Mouse (Mus musculus) MEL (cell line): ENCODE data around the gene Tyk2. TPM values are rescaled to one million over a fixed set of nuclear protein-coding genes. Genes with fewer than 3 reads are reported as not detected.
A peak's percentile ranks its signal among the peaks of the same experiment; 100 is the strongest.

Source experiments
- DNase-seq: peaks from one replicate; pipeline ENCODE4 v3.0.0; 2011; ENCODE audit warnings: low read depth, low spot score
- H3K27ac ChIP-seq: 2 replicates; pipeline ENCODE4 v1.5.1; 2012; ENCODE audit warnings: low read depth, mild to moderate bottlenecking, control low read depth, low read length, moderate library complexity; ENCODE audit not compliant: control insufficient read depth
- H3K27me3 ChIP-seq, 2 experiments: fragments of 150-350 bp in 1 of 2; sonication (generic) in 1 of 2; 2 replicates each; pipeline ENCODE4 v1.6.1; 2012; ENCODE audit warnings: low read length in 2 of 2, mild to moderate bottlenecking in 2 of 2, improper control_type of control experiment in 1 of 2, moderate library complexity in 1 of 2; ENCODE audit not compliant: insufficient read depth in 2 of 2, control insufficient read depth in 1 of 2
- H3K36me3 ChIP-seq, 2 experiments: 2 replicates each; pipeline ENCODE4 v1.6.1; 2012 to 2014; ENCODE audit warnings: low read length in 2 of 2, improper control_type of control experiment in 1 of 2, inconsistent platforms in 1 of 2, mild to moderate bottlenecking in 1 of 2; ENCODE audit not compliant: insufficient read depth in 2 of 2, control insufficient read depth in 1 of 2
- H3K4me1 ChIP-seq, 2 experiments: fragments of 150-350 bp in 1 of 2; sonication (generic) in 1 of 2; 2 replicates each; pipeline ENCODE4 v1.6.1; 2012; ENCODE audit warnings: low read length in 2 of 2, improper control_type of control experiment in 1 of 2, mild to moderate bottlenecking in 1 of 2; ENCODE audit not compliant: insufficient read depth in 2 of 2, control insufficient read depth in 1 of 2
- H3K4me3 ChIP-seq, 2 experiments: fragments of 150-350 bp in 1 of 2; sonication (generic) in 1 of 2; 2 replicates each; pipeline ENCODE4 v1.5.1; 2012; ENCODE audit warnings: low read depth in 2 of 2, low read length in 2 of 2, mild to moderate bottlenecking in 2 of 2, moderate library complexity in 2 of 2, control low read depth in 1 of 2, improper control_type of control experiment in 1 of 2; ENCODE audit not compliant: control insufficient read depth in 1 of 2, insufficient read depth in 1 of 2
- H3K79me2 ChIP-seq: 2 replicates; pipeline ENCODE4 v1.6.1; 2012; ENCODE audit warnings: mild to moderate bottlenecking, low read length, moderate library complexity; ENCODE audit not compliant: control insufficient read depth, poor library complexity, insufficient read depth
- H3K9ac ChIP-seq: 2 replicates; pipeline ENCODE4 v1.6.1; 2012; ENCODE audit warnings: low read depth, mild to moderate bottlenecking, control low read depth, low read length, moderate library complexity; ENCODE audit not compliant: control insufficient read depth, poor library complexity, severe bottlenecking
- H3K9me3 ChIP-seq: fragments of 150-350 bp; sonication (generic); replicated peaks from 2 replicates; pipeline ENCODE4 v1.6.1; 2012; ENCODE audit warnings: mild to moderate bottlenecking, low read length, improper control_type of control experiment, moderate library complexity; ENCODE audit not compliant: insufficient read depth
- BHLHE40 ChIP-seq: IDR thresholded peaks from 2 replicates; pipeline ENCODE4 v1.6.1; 2012; ENCODE audit warnings: low read depth, mild to moderate bottlenecking, inconsistent platforms, low read length, improper control_type of control experiment, borderline replicate concordance
- CHD2 ChIP-seq: IDR thresholded peaks from 2 replicates; pipeline ENCODE4 v1.6.1; 2011; ENCODE audit warnings: low read length, improper control_type of control experiment
- E2F4 ChIP-seq: IDR thresholded peaks from 2 replicates; pipeline ENCODE4 v1.6.1; 2011; ENCODE audit warnings: low read depth, low read length, improper control_type of control experiment, borderline replicate concordance
- EP300 ChIP-seq, 2 experiments: IDR thresholded peaks; 2 replicates each; pipeline ENCODE4 v1.6.1; 2011; ENCODE audit warnings: improper control_type of control experiment in 2 of 2, low read length in 2 of 2, low read depth in 1 of 2, mild to moderate bottlenecking in 1 of 2
- ETS1 ChIP-seq: IDR thresholded peaks from 2 replicates; pipeline ENCODE4 v1.6.1; 2012; ENCODE audit warnings: low read depth, mild to moderate bottlenecking, inconsistent platforms, low read length, improper control_type of control experiment, moderate library complexity
- GABPA ChIP-seq: IDR thresholded peaks from 2 replicates; pipeline ENCODE4 v1.6.1; 2012; ENCODE audit warnings: low read depth, mild to moderate bottlenecking, inconsistent platforms, low read length, improper control_type of control experiment, moderate library complexity
- HCFC1 ChIP-seq: IDR thresholded peaks from 2 replicates; pipeline ENCODE4 v1.6.1; 2012; ENCODE audit warnings: low read depth, mild to moderate bottlenecking, inconsistent platforms, low read length, improper control_type of control experiment, moderate library complexity
- JUND ChIP-seq: IDR thresholded peaks from 2 replicates; pipeline ENCODE4 v1.6.1; 2011; ENCODE audit warnings: low read depth, mild to moderate bottlenecking, improper control_type of control experiment, low read length
- KAT2A ChIP-seq: conservative IDR thresholded peaks from 2 replicates; pipeline ENCODE4 v1.6.1; 2012; ENCODE audit warnings: low read depth, low read length, improper control_type of control experiment, inconsistent platforms
- MAFK ChIP-seq: IDR thresholded peaks from 2 replicates; pipeline ENCODE4 v1.6.1; 2011; ENCODE audit warnings: low read depth, mild to moderate bottlenecking, low read length, improper control_type of control experiment, borderline replicate concordance
- MAZ ChIP-seq: IDR thresholded peaks from 2 replicates; pipeline ENCODE4 v1.6.1; 2012; ENCODE audit warnings: low read depth, mild to moderate bottlenecking, inconsistent platforms, low read length, improper control_type of control experiment
- MXI1 ChIP-seq: IDR thresholded peaks from 2 replicates; pipeline ENCODE4 v1.6.1; 2011; ENCODE audit warnings: mild to moderate bottlenecking, low read depth, low read length, improper control_type of control experiment
- MYC ChIP-seq: IDR thresholded peaks from 2 replicates; pipeline ENCODE4 v1.6.1; 2011; ENCODE audit warnings: low read depth, mild to moderate bottlenecking, low read length, improper control_type of control experiment, moderate library complexity
- NELFE ChIP-seq: IDR thresholded peaks from 2 replicates; pipeline ENCODE4 v1.6.1; 2011; ENCODE audit warnings: low read depth, low read length, improper control_type of control experiment
- POLR2A ChIP-seq, 2 experiments: IDR thresholded peaks; 2 replicates each; pipeline ENCODE4 v1.6.1; 2011 to 2012; ENCODE audit warnings: low read length in 2 of 2, mild to moderate bottlenecking in 2 of 2, control low read depth in 1 of 2, improper control_type of control experiment in 1 of 2, low read depth in 1 of 2, moderate library complexity in 1 of 2; ENCODE audit not compliant: control insufficient read depth in 1 of 2, insufficient read depth in 1 of 2, poor library complexity in 1 of 2
- RAD21 ChIP-seq: IDR thresholded peaks from 2 replicates; pipeline ENCODE4 v1.6.1; 2011; ENCODE audit warnings: mild to moderate bottlenecking, low read depth, low read length, improper control_type of control experiment
- SMC3 ChIP-seq: IDR thresholded peaks from 2 replicates; pipeline ENCODE4 v1.6.1; 2011; ENCODE audit warnings: low read depth, low read length, improper control_type of control experiment
- TAL1 ChIP-seq: IDR thresholded peaks from 2 replicates; pipeline ENCODE4 v1.6.1; 2012; ENCODE audit warnings: mild to moderate bottlenecking, inconsistent platforms, low read length, moderate library complexity, mixed read lengths
- TBP ChIP-seq: IDR thresholded peaks from 2 replicates; pipeline ENCODE4 v1.8.0; 2011; ENCODE audit warnings: low read depth, low read length, improper control_type of control experiment
- TCF12 ChIP-seq: IDR thresholded peaks from 2 replicates; pipeline ENCODE4 v1.6.1; 2014; ENCODE audit warnings: low read depth, mild to moderate bottlenecking, inconsistent platforms, low read length, improper control_type of control experiment, moderate library complexity
- USF1 ChIP-seq: IDR thresholded peaks from 2 replicates; pipeline ENCODE4 v1.6.1; 2014; ENCODE audit warnings: low read depth, mild to moderate bottlenecking, inconsistent platforms, low read length, improper control_type of control experiment, moderate library complexity
- ZC3H11A ChIP-seq: IDR thresholded peaks from 2 replicates; pipeline ENCODE4 v1.6.1; 2012; ENCODE audit warnings: low read depth, mild to moderate bottlenecking, inconsistent platforms, low read length, improper control_type of control experiment
- ZKSCAN1 ChIP-seq: IDR thresholded peaks from 2 replicates; pipeline ENCODE4 v1.6.1; 2012; ENCODE audit warnings: low read depth, mild to moderate bottlenecking, inconsistent platforms, low read length, improper control_type of control experiment, moderate library complexity
- ZMIZ1 ChIP-seq: IDR thresholded peaks from 2 replicates; pipeline ENCODE4 v1.6.1; 2012; ENCODE audit warnings: low read depth, mild to moderate bottlenecking, inconsistent platforms, low read length, improper control_type of control experiment, moderate library complexity
- ZNF384 ChIP-seq: IDR thresholded peaks from 2 replicates; pipeline ENCODE4 v1.6.1; 2012; ENCODE audit warnings: low read depth, mild to moderate bottlenecking, inconsistent platforms, low read length, improper control_type of control experiment
- polyA plus RNA-seq, 2 experiments: library from polyadenylated mRNA; stranded (reverse) in 1 of 2; unstranded in 1 of 2; fragments of >175 nt in 1 of 2; fragments of >200 nt in 1 of 2; gene quantifications; 2 replicates each; pipeline versions ENCODE4 v1.2.1 to v1.2.4; 2012; ENCODE audit warnings: low replicate concordance in 2 of 2, low read depth in 1 of 2; ENCODE audit not compliant: insufficient read length in 2 of 2, insufficient read depth in 1 of 2, missing spikeins in 1 of 2
- total RNA-seq: library from RNA; depleted of rRNA; stranded (reverse); fragments of 300-350 nt; gene quantifications from 2 replicates; pipeline ENCODE4 v1.2.3, GENCODE M21; 2012

Tyk2 gene
- total and polyA plus RNA-seq, 3 experiments = 43.8 to 63.3 TPM; not detected in 1

GRCm38 (mm10) chr9:21154787-21155186 lies 23.7 kb upstream of the Tyk2 start (continued):
- TF ChIP-seq TCF12 (peak; percentile 65), BHLHE40 (no peak), NELFE (peak; percentile 53; the same call in 1 of the 2 replicates), ZNF384 (no peak), JUND (0 out of 2 replicates have a peak, but pooled peaks have one; percentile 16), HCFC1 (peak; percentile 59; the same call in 1 of the 2 replicates), MAFK (no peak), ZC3H11A (no peak), MAZ (no peak), TBP (peak; percentile 90), USF1 (no peak), ZMIZ1 (no peak), EP300 (IDR thresholded peaks at IDR 0.05; ENCODE audit: low read depth in 1 of 2, low read length in 2 of 2) (peak; percentile 42 to 81; a peak in 3 of 4 replicates), KAT2A (no peak)
- TF ChIP-seq, all 39 proteins: peak for 15

GRCm38 (mm10) chr9:21153833-21154232 lies 22.8 kb upstream of the Tyk2 start:
- H3K4me3 ChIP-seq = no peak overlapping the region
- H3K79me2 ChIP-seq = peaks cover 12% of the 10 kb centered on the region
- DNase-seq = no peak
- H3K9me3 ChIP-seq = no peaks in the 10 kb centered on the region
- no peak overlapping the region for H3K9ac ChIP-seq
- no peak overlapping the region for H3K27ac ChIP-seq
- peaks cover 12 to 26% of the 10 kb centered on the region in 2 experiments for H3K4me1 ChIP-seq
- H3K36me3 ChIP-seq = peaks cover 0 to 17% of the 10 kb centered on the region in 2 experiments; a peak in 2 of 4 replicates
- TF ChIP-seq ZMIZ1 = no peak
- TF ChIP-seq GABPA = no peak
- TF ChIP-seq E2F4 = no peak
- no peak for TF ChIP-seq RAD21
- TF ChIP-seq POLR2A (IDR thresholded peaks at IDR 0.05; ENCODE audit: control insufficient read depth in 1 of 2, insufficient read depth in 1 of 2, low read depth in 1 of 2, low read length in 2 of 2, poor library complexity in 1 of 2) = 0 out of 4 replicates have a peak, but pooled peaks of 1 of the 2 experiments have one; percentile 31
- TF ChIP-seq TAL1 = no peak
- TF ChIP-seq MXI1 = no peak
- no peak for TF ChIP-seq CHD2
- no peak for TF ChIP-seq KAT2A
- TF ChIP-seq MYC = no peak
- TF ChIP-seq SMC3 = no peak
- TF ChIP-seq NELFE = peak; percentile 11; the same call in 1 of the 2 replicates
- TF ChIP-seq ZKSCAN1 = no peak
- TF ChIP-seq ETS1 = no peak
- no peaks in the 10 kb centered on the region for H3K27me3 ChIP-seq
